Mouse (Mus musculus) embryonic facial prominence, embryonic 15.5 days (tissue): Measurements from ENCODE around the gene Eaf2. TPM values are rescaled to one million over a fixed set of nuclear protein-coding genes. Genes with fewer than 3 reads are reported as not detected.

Experiments used
- ATAC-seq: fragments of 200-750 bp; cut with Nextera tagmentation; 2 replicates; pipeline ENCODE4 v1.8.0; 2017; ENCODE audit warnings: low read depth, moderate TSS enrichment; ENCODE audit not compliant: insufficient number of reproducible peaks, low FRiP score, low TSS enrichment
- H3K27ac ChIP-seq: fragments of 300-500 bp; sonication (generic); replicated peaks from 2 replicates; pipeline ENCODE4 v1.5.1; 2015; ENCODE audit warnings: mild to moderate bottlenecking, inconsistent platforms
- H3K27me3 ChIP-seq: fragments of 300-500 bp; sonication (generic); 2 replicates; pipeline ENCODE4 v1.6.1; 2015; ENCODE audit warnings: inconsistent platforms
- H3K36me3 ChIP-seq: fragments of 300-500 bp; sonication (generic); 2 replicates; pipeline ENCODE4 v1.6.1; 2015; ENCODE audit warnings: mild to moderate bottlenecking, inconsistent platforms
- H3K4me1 ChIP-seq: fragments of 300-500 bp; sonication (generic); 2 replicates; pipeline ENCODE4 v1.6.1; 2015; ENCODE audit warnings: inconsistent platforms
- H3K4me2 ChIP-seq: fragments of 300-500 bp; sonication (generic); replicated peaks from 2 replicates; pipeline ENCODE4 v1.6.1; 2015; ENCODE audit warnings: mild to moderate bottlenecking, inconsistent platforms
- H3K4me3 ChIP-seq: fragments of 300-500 bp; sonication (generic); replicated peaks from 2 replicates; pipeline ENCODE4 v1.5.1; 2015; ENCODE audit warnings: mild to moderate bottlenecking, inconsistent platforms
- H3K9ac ChIP-seq: fragments of 300-500 bp; sonication (generic); 2 replicates; pipeline ENCODE4 v1.6.1; 2015; ENCODE audit warnings: inconsistent platforms
- H3K9me3 ChIP-seq: fragments of 300-500 bp; sonication (generic); replicated peaks from 2 replicates; pipeline ENCODE4 v1.6.1; 2016; ENCODE audit warnings: inconsistent platforms
- WGBS: fragments of 180-500 bp; shearing (Covaris S2); methylation state at CpG from one replicate; pipeline ENCODE4 v1.1.7; 2015; 5-methylcytosine and 5-hydroxymethylcytosine counted together
- microRNA-seq: library from miRNA; unstranded; fragments of <30 nt; microRNA quantifications from one replicate; pipeline ENCODE4, GENCODE M21; 2016; ENCODE audit warnings: borderline number of aligned reads
- polyA plus RNA-seq: library from polyadenylated mRNA; unstranded; fragments of >200 nt; fragmentation: Nextera tagmentation; extraction: Ambion mirVana; gene quantifications from 2 replicates; pipeline ENCODE4 v1.2.1, GENCODE M21; 2015

The Eaf2 gene
- polyA plus RNA-seq, 1 experiment from 2014 or later = 7.5 TPM

- 90% methylated on average over 3 of the region's 3 CpGs for WGBS
- H3K9ac ChIP-seq = no peak overlapping the region
- no peak for ATAC-seq
- H3K36me3 ChIP-seq = no peaks in the 10 kb centered on the region
- H3K27me3 ChIP-seq = no peaks in the 10 kb centered on the region
- no peak overlapping the region for H3K27ac ChIP-seq
- no peak overlapping the region for H3K4me3 ChIP-seq
- H3K9me3 ChIP-seq = no peaks in the 10 kb centered on the region
- H3K4me2 ChIP-seq = no peak overlapping the region
- H3K4me1 ChIP-seq = no peaks in the 10 kb centered on the region
These were observed 122.8 kb downstream of the Eaf2 start for GRCm38 (mm10) chr16:36751979-36752378.

DNA sequence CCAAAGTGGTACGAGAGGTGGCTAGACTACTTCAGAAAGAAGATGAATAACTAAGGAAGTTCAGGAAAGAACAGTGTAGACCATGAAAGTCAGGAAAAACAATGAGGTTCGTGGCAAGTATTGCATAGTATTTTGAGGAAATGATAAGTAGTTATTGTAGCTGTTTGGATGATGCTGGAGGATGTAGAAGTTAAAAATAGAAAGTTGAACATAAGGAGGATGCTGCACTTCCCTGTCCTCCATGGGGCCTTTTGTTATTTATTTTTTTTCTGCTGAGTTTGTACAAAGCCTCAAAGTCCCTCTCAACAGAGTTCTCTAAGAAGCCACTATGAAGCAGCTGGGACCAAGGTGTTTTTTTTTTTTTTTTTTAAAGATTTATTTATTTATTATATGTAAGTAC, 127.0 kb downstream of the Eaf2 start:
- Histone ChIP-seq H3K9me3 (no peaks in the 10 kb centered on the region), H3K4me3 (no peak overlapping the region), H3K36me3 (no peaks in the 10 kb centered on the region), H3K27me3 (no peaks in the 10 kb centered on the region), H3K4me1 (no peaks in the 10 kb centered on the region), H3K9ac (no peak overlapping the region), H3K4me2 (no peak overlapping the region), H3K27ac (no peak overlapping the region)
- 74% methylated on average over 2 of the region's 2 CpGs for WGBS
- no peak for ATAC-seq

GRCm38 (mm10) chr16:36747068-36747467, 127.7 kb downstream of the Eaf2 start:
- no peaks in the 10 kb centered on the region for H3K27me3 ChIP-seq
- H3K36me3 ChIP-seq = no peaks in the 10 kb centered on the region
- H3K9me3 ChIP-seq = no peaks in the 10 kb centered on the region
- H3K4me2 ChIP-seq = no peak overlapping the region
- no peak for ATAC-seq
- H3K27ac ChIP-seq = no peak overlapping the region
- H3K4me3 ChIP-seq = no peak overlapping the region
- no peaks in the 10 kb centered on the region for H3K4me1 ChIP-seq
- H3K9ac ChIP-seq = no peak overlapping the region
- 71% methylated on average over 4 of the region's 4 CpGs for WGBS

DNA sequence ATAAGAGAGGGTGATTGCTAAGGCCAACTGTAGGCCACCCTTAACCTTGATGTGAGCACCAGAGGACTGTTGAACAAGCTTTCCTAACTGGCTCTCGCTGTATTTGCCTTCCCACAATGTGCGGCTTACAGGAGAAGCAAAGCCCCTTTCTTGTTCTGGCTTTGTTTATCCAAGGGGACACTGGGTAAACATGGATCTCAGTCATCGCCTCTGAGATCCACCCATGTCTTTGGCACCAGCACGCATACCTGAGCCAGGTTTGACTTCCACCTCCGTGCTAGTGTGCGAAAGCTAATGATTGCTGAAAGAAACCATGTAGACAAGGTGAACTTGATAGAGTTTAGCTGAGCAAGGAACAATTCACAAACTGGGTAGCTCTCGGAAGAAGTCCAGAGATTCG, 131.2 kb downstream of the Eaf2 start:
- Histone ChIP-seq H3K4me2 (no peak overlapping the region), H3K27ac (no peak overlapping the region), H3K9ac (no peak overlapping the region), H3K27me3 (no peaks in the 10 kb centered on the region), H3K4me1 (no peaks in the 10 kb centered on the region), H3K9me3 (no peaks in the 10 kb centered on the region), H3K4me3 (no peak overlapping the region), H3K36me3 (no peaks in the 10 kb centered on the region)
- 88% methylated on average over 8 of the region's 8 CpGs for WGBS
- ATAC-seq = no peak

Small RNA genes lying within 50 kb of the gene (microRNA-seq; reads per million reads assigned to microRNA genes)
- not detected for gene Gm22617

Other genes with a start within 250 kb of the Eaf2 start
- 3.3 and 3.5 TPM in 2 replicates for gene Cd86, start 208.9 kb downstream of the Eaf2 start, polyA plus RNA-seq
- 5.1 and 7.0 TPM in 2 replicates for gene Ildr1, start 181.0 kb downstream of the Eaf2 start, polyA plus RNA-seq
- 7.1 and 9.7 TPM in 2 replicates for gene Slc15a2, start 90.0 kb downstream of the Eaf2 start, polyA plus RNA-seq
- gene Iqcb1, start 46.6 kb downstream of the Eaf2 start, polyA plus RNA-seq = 36.5 and 38.2 TPM in 2 replicates
- 125 and 137 TPM in 2 replicates for gene Golgb1, start 137 bp upstream of the Eaf2 start, polyA plus RNA-seq
- gene Hcls1, start 60.0 kb upstream of the Eaf2 start, polyA plus RNA-seq = 7.7 and 9.4 TPM in 2 replicates
- 0.29 and 0.50 TPM in 2 replicates for gene Fbxo40, start 115.5 kb upstream of the Eaf2 start, polyA plus RNA-seq
- gene Polq, start 136.8 kb upstream of the Eaf2 start, polyA plus RNA-seq = 4.9 and 5.3 TPM in 2 replicates